Mouse (Mus musculus): ENCODE measurements at regions not wholly inside any gene's neighbourhood (a gene's known extent, or its start where the extent isn't known, plus 50 kb on each side); places are given as distances from the start of the nearest gene placed in this dataset.

DNA sequence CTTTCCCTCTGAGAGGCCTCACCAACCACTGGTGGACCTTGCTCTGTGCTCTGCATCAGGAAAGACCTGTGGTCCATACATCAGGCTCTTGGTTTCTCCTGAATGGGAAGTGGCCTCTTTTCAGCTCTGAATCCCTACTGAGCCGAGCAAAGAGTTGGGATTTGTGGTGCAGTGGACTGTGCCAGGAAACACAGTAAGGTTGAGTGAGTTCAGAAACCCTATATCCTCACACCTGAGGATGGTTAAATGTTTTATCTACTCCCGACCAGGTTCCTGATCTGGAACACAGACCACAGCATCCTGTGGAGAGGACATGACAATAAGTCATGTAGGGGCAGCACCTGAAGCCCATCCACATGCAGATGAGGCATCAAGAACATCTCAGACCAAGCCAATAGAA is 73.4 kb upstream of the Tprg start:
- DNase-seq (ENCODE audit: low read depth) = no peak
- TF ChIP-seq CTCF (IDR thresholded peaks at IDR 0.05; ENCODE audit: borderline replicate concordance, extremely low read depth, insufficient read depth, insufficient read length) = no peak
- TF ChIP-seq POLR2A (IDR thresholded peaks at IDR 0.05; ENCODE audit: borderline replicate concordance, extremely low read depth, insufficient read depth, insufficient read length, poor library complexity, severe bottlenecking) = no peak

DNA sequence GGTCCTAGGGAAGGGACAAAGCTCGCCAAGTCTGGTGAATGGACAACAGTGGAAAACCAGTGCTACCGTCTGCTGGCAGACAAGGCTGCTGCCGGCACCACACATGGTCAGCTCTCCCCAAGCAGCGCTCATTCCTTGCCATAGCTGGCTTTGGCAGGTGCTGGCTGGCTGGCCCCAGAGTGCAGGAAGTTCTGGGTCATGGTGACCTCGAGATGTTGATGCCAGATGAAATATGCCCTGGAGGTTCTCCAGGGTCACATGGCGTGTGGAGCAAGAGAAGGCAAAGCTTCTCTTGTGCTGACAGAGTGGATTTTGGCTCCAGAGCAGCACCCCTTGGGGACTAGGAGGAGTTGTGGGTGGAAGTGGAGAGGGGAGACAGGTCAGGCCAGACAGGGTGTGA is 66.1 kb upstream of the Tprg start:
- no peak for TF ChIP-seq POLR2A (IDR thresholded peaks at IDR 0.05; ENCODE audit: borderline replicate concordance, extremely low read depth, insufficient read depth, insufficient read length, poor library complexity, severe bottlenecking)
- TF ChIP-seq CTCF (IDR thresholded peaks at IDR 0.05; ENCODE audit: borderline replicate concordance, extremely low read depth, insufficient read depth, insufficient read length) = no peak
- DNase-seq (ENCODE audit: low read depth) = no peak

- no peak for TF ChIP-seq POLR2A (IDR thresholded peaks at IDR 0.05; ENCODE audit: borderline replicate concordance, extremely low read depth, insufficient read depth, insufficient read length, poor library complexity, severe bottlenecking)
- no peak for TF ChIP-seq CTCF (IDR thresholded peaks at IDR 0.05; ENCODE audit: borderline replicate concordance, extremely low read depth, insufficient read depth, insufficient read length)
- no peak for DNase-seq (ENCODE audit: low read depth)
These were observed 61.8 kb upstream of the Tprg start for GRCm38 (mm10) chr16:25224801-25225200.
